Mouse (Mus musculus): ENCODE data around the gene Casz1.

Gene Casz1

GRCm38 (mm10) chr4:148803031-148803430 lies 1.2 kb upstream of the Casz1 start:
- DNase-seq (ENCODE audit: low spot score): no peak

DNA sequence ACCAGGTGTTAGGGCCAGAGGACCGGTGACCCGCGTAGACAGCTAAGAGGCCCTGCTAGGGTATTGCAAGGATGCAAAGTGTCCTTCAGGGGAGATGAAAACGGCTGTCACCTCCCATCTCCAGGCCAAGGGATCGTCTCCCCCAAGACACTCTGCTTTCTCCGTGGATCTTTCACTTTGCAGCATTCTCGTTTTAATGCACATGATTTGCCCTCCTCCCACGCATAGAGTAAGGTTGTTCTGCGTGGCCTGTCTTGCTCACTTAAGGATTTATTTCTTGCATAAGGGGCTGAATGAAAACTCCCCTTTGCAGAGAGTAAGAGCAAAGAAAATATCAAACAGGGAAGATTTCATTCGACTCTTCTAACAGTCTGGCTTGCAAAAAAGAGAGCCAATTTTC lies 593 bp upstream of the Casz1 start:
- DNase-seq (ENCODE audit: low spot score): no peak

- no peak for DNase-seq (ENCODE audit: low spot score)
Measured at GRCm38 (mm10) chr4:148804780-148805160, 541 bp downstream of the Casz1 start.

DNA sequence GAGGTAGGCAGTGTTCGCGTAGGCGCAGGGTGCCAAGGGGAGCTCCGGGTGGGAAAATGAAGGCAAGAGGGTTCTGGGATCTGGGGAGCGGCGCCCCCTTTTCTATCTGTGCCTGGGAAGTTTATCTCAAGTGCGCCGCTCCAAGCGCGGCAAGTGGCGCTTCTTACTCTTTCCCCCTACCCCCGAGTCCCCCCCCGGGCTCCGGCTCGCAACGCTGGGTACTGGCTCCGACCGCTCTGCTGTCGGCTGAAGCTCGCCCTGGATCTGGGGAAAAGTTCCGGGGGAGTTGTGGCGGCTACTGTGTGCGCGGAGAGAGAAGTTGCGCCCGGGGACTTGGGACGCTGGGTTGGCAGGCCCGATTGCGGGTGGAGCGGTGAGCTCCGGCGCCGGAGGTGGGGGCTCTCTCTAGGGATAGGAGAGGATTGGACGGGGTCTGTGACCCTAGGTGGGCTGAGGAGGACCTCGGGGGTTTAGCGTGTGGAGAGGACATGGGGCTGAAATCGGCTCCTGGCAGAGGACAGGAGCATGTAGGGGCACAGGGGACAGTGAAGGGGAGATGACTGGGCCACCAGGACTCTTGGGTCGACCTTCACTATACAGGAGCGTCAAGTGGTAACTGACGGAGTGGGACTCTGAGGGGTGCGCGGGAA lies 1.1 kb downstream of the Casz1 start:
- peak; percentile 51 for DNase-seq (ENCODE audit: low spot score)

- DNase-seq (ENCODE audit: low spot score): peak; percentile 49
Measured at GRCm38 (mm10) chr4:148805811-148806747, 1.9 kb downstream of the Casz1 start.

DNA sequence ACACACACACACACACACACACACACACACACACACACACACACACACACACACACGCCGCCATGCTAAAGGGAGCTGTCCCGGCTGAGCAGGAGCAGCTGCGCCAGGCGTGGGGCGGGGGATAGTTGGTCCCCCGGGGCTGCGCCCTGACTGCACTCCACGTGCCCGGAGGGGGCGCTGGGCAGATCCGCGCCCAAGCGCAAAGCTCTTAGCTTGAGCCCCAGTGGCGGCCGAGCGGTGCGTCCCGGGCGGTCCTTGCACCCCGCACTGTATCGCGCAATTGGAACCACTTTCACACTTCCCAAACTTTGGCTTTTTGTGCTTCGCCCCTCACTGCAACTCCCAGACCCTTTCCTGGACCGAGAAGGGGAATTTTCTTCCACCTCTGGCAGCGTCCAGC lies 2.6 kb downstream of the Casz1 start:
- DNase-seq (ENCODE audit: low spot score): peak; percentile 86

DNA sequence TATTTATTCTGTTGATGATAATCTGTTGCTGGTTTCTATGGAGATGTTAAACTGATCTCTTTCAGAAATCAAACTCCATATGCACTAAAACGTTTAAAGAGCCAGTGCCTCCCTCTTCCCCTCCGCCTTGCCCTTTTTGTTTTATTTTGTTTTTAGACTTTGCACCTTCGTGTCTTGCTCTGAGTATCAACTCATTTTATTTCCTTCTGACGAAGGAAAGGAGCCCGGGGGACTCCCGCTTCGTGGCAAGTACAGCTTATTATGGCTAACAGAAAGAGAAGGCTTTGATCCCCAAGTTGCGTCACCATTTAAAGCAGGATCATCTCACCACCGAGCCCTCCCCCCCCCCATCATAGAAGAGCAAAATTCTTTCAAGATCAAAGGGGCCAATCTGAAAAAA lies 3.2 kb downstream of the Casz1 start:
- no peak for DNase-seq (ENCODE audit: low spot score)

GRCm38 (mm10) chr4:148808839-148809238 lies 4.6 kb downstream of the Casz1 start:
- DNase-seq (ENCODE audit: low spot score): peak; percentile 55

GRCm38 (mm10) chr4:148810706-148811105 lies 6.5 kb downstream of the Casz1 start:
- no peak for DNase-seq (ENCODE audit: low spot score)

- DNase-seq (ENCODE audit: low spot score): peak; percentile 85
Measured at GRCm38 (mm10) chr4:148811940-148812339, 7.7 kb downstream of the Casz1 start.

- no peak for DNase-seq (ENCODE audit: low spot score)
Measured at GRCm38 (mm10) chr4:148813247-148813646, 9.0 kb downstream of the Casz1 start.

- DNase-seq (ENCODE audit: low spot score): peak; percentile 89
Measured at GRCm38 (mm10) chr4:148816556-148816955, 12.3 kb downstream of the Casz1 start.

DNA sequence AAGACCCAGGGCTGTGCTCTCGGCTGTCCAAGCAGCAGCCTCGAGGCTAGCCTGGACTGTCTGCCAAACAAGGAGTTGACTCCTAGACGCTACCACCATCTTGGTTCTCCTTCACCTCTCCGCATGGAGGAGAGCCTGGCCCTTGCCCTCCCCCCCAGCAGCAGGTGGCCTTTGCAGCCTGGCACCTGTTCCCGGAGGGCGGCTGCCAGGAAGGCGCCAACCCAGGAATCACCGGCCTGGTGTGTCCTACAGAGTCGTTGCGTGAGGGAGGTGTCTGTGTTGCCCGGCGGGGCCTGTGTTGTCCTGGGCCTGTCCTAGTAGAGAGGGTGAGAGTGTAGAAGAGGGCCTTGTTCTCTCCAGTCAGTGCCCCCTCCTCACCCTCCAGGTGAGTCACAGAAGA lies 13.9 kb downstream of the Casz1 start:
- DNase-seq (ENCODE audit: low spot score): no peak

GRCm38 (mm10) chr4:148820171-148820570 lies 15.9 kb downstream of the Casz1 start:
- no peak for DNase-seq (ENCODE audit: low spot score)

- DNase-seq (ENCODE audit: low spot score): no peak
Measured at GRCm38 (mm10) chr4:148823281-148823680, 19.1 kb downstream of the Casz1 start.

- DNase-seq (ENCODE audit: low spot score): no peak
Measured at GRCm38 (mm10) chr4:148830350-148830749, 26.1 kb downstream of the Casz1 start.

- no peak for DNase-seq (ENCODE audit: low spot score)
Measured at GRCm38 (mm10) chr4:148833245-148833990, 29.2 kb downstream of the Casz1 start.

GRCm38 (mm10) chr4:148836391-148836790 lies 32.2 kb downstream of the Casz1 start:
- no peak for DNase-seq (ENCODE audit: low spot score)

GRCm38 (mm10) chr4:148837046-148837445 lies 32.8 kb downstream of the Casz1 start:
- no peak for DNase-seq (ENCODE audit: low spot score)

GRCm38 (mm10) chr4:148837644-148838043 lies 33.4 kb downstream of the Casz1 start:
- DNase-seq (ENCODE audit: low spot score): no peak

DNA sequence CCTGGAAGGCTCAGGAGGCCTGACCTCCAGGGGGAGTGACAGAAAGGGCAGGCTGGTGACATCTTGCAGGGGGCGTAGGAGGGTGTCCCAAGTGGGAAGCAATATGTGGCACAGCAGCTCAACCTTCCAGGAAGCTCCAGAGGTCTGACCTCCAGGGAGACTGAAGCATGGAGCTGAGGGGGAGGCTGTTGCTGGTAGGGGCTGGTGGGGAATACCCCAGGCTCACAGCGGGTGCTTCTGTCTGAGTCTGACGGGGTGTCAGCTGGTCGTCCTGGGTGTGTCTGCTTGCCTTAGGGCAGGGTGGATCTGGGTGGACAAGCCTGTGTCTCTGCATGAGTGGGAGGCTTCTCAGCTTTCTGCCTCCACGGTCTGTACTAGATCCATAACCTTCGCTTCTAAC lies 38.1 kb downstream of the Casz1 start:
- no peak for DNase-seq (ENCODE audit: low spot score)

DNA sequence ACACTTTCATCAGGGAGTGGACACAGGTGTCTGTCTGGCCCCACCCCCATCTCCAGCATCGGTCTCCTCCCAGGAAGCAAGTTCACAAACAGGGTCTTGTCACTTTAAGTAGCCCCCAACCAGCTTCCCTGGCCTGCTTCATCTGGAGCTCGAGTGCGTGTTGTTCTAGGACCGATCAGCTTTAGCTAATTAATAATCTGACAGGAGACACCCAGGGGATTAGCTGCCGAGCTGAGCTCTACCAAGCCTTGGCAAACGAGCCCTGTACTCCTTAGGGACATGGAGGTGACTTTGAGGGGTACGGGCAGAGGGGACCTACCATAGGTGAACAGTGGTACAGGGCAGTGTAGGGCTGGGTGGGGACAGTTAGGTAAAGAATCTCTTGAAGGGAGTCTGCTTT lies 40.7 kb downstream of the Casz1 start:
- DNase-seq (ENCODE audit: low spot score): no peak

GRCm38 (mm10) chr4:148846203-148846602 lies 42.0 kb downstream of the Casz1 start:
- DNase-seq (ENCODE audit: low spot score): no peak
